Mouse (Mus musculus): ENCODE measurements at regions not wholly inside any gene's neighbourhood (a gene's known extent, or its start where the extent isn't known, plus 50 kb on each side); places are given as distances from the start of the nearest gene placed in this dataset.

DNA sequence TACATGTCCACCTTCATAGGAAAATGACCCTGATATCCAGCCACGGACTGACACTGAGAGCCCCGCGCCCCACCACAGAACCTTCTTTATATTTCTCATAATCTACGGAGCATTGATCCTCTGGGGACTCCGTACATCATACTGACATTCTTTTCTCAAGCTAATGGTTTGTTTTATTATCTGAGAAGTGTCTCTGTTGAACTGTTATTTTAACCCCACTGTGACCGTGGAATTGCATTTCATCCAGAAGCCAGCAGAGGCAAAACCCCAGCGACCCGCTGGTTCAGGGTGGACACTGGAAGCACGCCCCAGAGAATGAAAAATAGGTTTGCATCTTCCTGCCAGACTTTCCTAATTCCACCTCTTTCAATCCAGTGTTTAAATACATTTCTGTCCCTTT lies 503.4 kb downstream of the Irx1 start:
- TF ChIP-seq POLR2A (IDR thresholded peaks at IDR 0.05; ENCODE audit: borderline replicate concordance, insufficient read depth, low read length) (no peak), CTCF (IDR thresholded peaks at IDR 0.05; ENCODE audit: borderline replicate concordance, insufficient read depth, low read depth, low read length) (no peak)
